Mouse (Mus musculus) stomach, embryonic 14.5 days (tissue): ENCODE results near the gene Ctrl. TPM values are rescaled to one million over a fixed set of nuclear protein-coding genes. Genes with fewer than 3 reads are reported as not detected.
"Not testable (repeated sequence)": the region's sequence is repeated elsewhere in the genome, so short reads cannot be mapped to it uniquely, and the experiment has no call there.

Source experiments
- ATAC-seq: fragments of 200-750 bp; cut with Nextera tagmentation; 2 replicates; pipeline ENCODE4 v1.8.0; 2017; ENCODE audit warnings: low read depth, moderate TSS enrichment; ENCODE audit not compliant: insufficient number of reproducible peaks, insufficient read depth, low FRiP score
- H3K27ac ChIP-seq: fragments of 300-500 bp; sonication (generic); 2 replicates; pipeline ENCODE4 v1.5.1; 2014; ENCODE audit warnings: mild to moderate bottlenecking, low read length, moderate library complexity, mixed read lengths
- H3K27me3 ChIP-seq: fragments of 300-500 bp; sonication (generic); 2 replicates; pipeline ENCODE4 v1.6.1; 2014; ENCODE audit warnings: low read length, control low read depth, mixed read lengths; ENCODE audit not compliant: control insufficient read depth, insufficient read depth
- H3K36me3 ChIP-seq: fragments of 300-500 bp; sonication (generic); 2 replicates; pipeline ENCODE4 v1.6.1; 2014; ENCODE audit warnings: mild to moderate bottlenecking, control low read depth, low read length, moderate library complexity, mixed read lengths; ENCODE audit not compliant: control insufficient read depth, insufficient read depth
- H3K4me1 ChIP-seq: fragments of 300-500 bp; sonication (generic); 2 replicates; pipeline ENCODE4 v1.6.1; 2014; ENCODE audit warnings: low read length, control low read depth, mixed read lengths; ENCODE audit not compliant: control insufficient read depth, insufficient read depth
- H3K4me2 ChIP-seq: fragments of 300-500 bp; sonication (generic); replicated peaks from 2 replicates; pipeline ENCODE4 v1.6.1; 2014; ENCODE audit warnings: low read depth, low read length, control low read depth
- H3K4me3 ChIP-seq: fragments of 300-500 bp; sonication (generic); 2 replicates; pipeline ENCODE4 v1.5.1; 2014; ENCODE audit warnings: low read depth, low read length, control low read depth
- H3K9ac ChIP-seq: fragments of 300-500 bp; sonication (generic); replicated peaks from 2 replicates; pipeline ENCODE4 v1.6.1; 2014; ENCODE audit warnings: low read depth, mild to moderate bottlenecking, control low read depth, low read length, moderate library complexity, mixed read lengths
- H3K9me3 ChIP-seq: fragments of 300-500 bp; sonication (generic); 2 replicates; pipeline ENCODE4 v1.6.1; 2016; ENCODE audit warnings: low read depth, low read length, control low read depth; ENCODE audit not compliant: control insufficient read depth
- WGBS: fragments of 180-500 bp; shearing (Covaris S2); extraction: QIAGEN DNeasy Blood & Tissue Kit; methylation state at CpG from one replicate; pipeline ENCODE4 v1.1.7; 2014; 5-methylcytosine and 5-hydroxymethylcytosine counted together
- polyA plus RNA-seq: library from polyadenylated mRNA; unstranded; fragments of >200 nt; fragmentation: Nextera tagmentation; extraction: Ambion mirVana; gene quantifications from 2 replicates; pipeline ENCODE4 v1.2.1, GENCODE M21; 2014

Ctrl gene
- polyA plus RNA-seq, result 0.67 and 0.98 TPM in 2 replicates

GRCm38 (mm10) chr8:105933762-105934161 lies at the start of gene Ctrl:
Ctrl (minus strand) TSS chr8:105933862.
- no peaks in the 10 kb centered on the region for H3K9me3 ChIP-seq
- no peak within 1 kb of the TSS for H3K9ac ChIP-seq
- H3K4me1 ChIP-seq, result no peaks in the 10 kb centered on the region
- 93% methylated on average over 2 of the region's 2 CpGs for WGBS
- no peaks in the 10 kb centered on the region for H3K27me3 ChIP-seq
- no peak within 1 kb of the TSS for H3K4me3 ChIP-seq
- H3K4me2 ChIP-seq, result no peak within 1 kb of the TSS
- no peak within 1 kb of the TSS for H3K27ac ChIP-seq
- H3K36me3 ChIP-seq, result peaks cover 25% of the 10 kb centered on the region
- no peak for ATAC-seq

- ATAC-seq, H3K36me3 ChIP-seq, H3K27ac ChIP-seq, H3K9ac ChIP-seq, H3K4me3 ChIP-seq, H3K4me2 ChIP-seq, H3K9me3 ChIP-seq, H3K4me1 ChIP-seq, H3K27me3 ChIP-seq: not testable (repeated sequence)
- WGBS, result 76% methylated on average over 11 of the region's 11 CpGs
Observed at GRCm38 (mm10) chr8:105983406-105983805, 49.7 kb upstream of the Ctrl start.

GRCm38 (mm10) chr8:105981146-105981545 lies 47.5 kb upstream of the Ctrl start:
- ATAC-seq, result no peak
- Histone ChIP-seq H3K4me2 (no peak overlapping the region), H3K36me3 (no peaks in the 10 kb centered on the region), H3K27me3 (no peaks in the 10 kb centered on the region), H3K27ac (no peak overlapping the region), H3K9me3 (no peaks in the 10 kb centered on the region), H3K4me3 (no peak overlapping the region), H3K9ac (no peak overlapping the region), H3K4me1 (no peaks in the 10 kb centered on the region)
- WGBS, result 95% methylated on average over 1 of the region's 1 CpGs

GRCm38 (mm10) chr8:105979325-105979724 lies 45.7 kb upstream of the Ctrl start, which contains the start of gene Dpep3:
Dpep3 (minus strand) TSS chr8:105979429.
- Histone ChIP-seq H3K27me3 (no peaks in the 10 kb centered on the region), H3K27ac (no peak within 1 kb of the TSS), H3K4me1 (no peaks in the 10 kb centered on the region), H3K4me3 (no peak within 1 kb of the TSS), H3K9me3 (no peaks in the 10 kb centered on the region), H3K36me3 (no peaks in the 10 kb centered on the region), H3K9ac (no peak within 1 kb of the TSS), H3K4me2 (no peak within 1 kb of the TSS)
- WGBS, result 91% methylated on average over 15 of the region's 15 CpGs
- no peak for ATAC-seq

- WGBS, result 75% methylated on average over 7 of the region's 7 CpGs
- no peak overlapping the region for H3K4me2 ChIP-seq
Observed at GRCm38 (mm10) chr8:105975363-105975762, 41.7 kb upstream of the Ctrl start.

GRCm38 (mm10) chr8:105971019-105971720 lies 37.5 kb upstream of the Ctrl start:
- Histone ChIP-seq H3K4me1 (peaks cover 4% of the 10 kb centered on the region; the same call in 1 of the 2 replicates), H3K27ac (no peak overlapping the region), H3K9ac (no peak overlapping the region), H3K4me2 (no peak overlapping the region), H3K9me3 (no peaks in the 10 kb centered on the region), H3K4me3 (no peak overlapping the region), H3K36me3 (no peaks in the 10 kb centered on the region), H3K27me3 (no peaks in the 10 kb centered on the region)
- WGBS, result 74% methylated on average over 8 of the region's 8 CpGs
- no peak for ATAC-seq

More at GRCm38 (mm10) chr8:105975363-105975762, 41.7 kb upstream of the Ctrl start:
- Histone ChIP-seq H3K27ac (no peak overlapping the region), H3K27me3 (no peaks in the 10 kb centered on the region), H3K4me3 (no peak overlapping the region), H3K4me1 (no peaks in the 10 kb centered on the region), H3K9ac (no peak overlapping the region), H3K9me3 (no peaks in the 10 kb centered on the region), H3K36me3 (no peaks in the 10 kb centered on the region)
- no peak for ATAC-seq

- WGBS, result 63% methylated on average over 1 of the region's 1 CpGs
- no peak for ATAC-seq
Observed at GRCm38 (mm10) chr8:105969367-105969766, 35.7 kb upstream of the Ctrl start.

GRCm38 (mm10) chr8:105966692-105967311 lies 33.1 kb upstream of the Ctrl start:
- Histone ChIP-seq H3K9ac (no peak overlapping the region), H3K27ac (peak overlapping the region; percentile 79), H3K4me3 (peak overlapping the region; percentile 79; the same call in 1 of the 2 replicates), H3K4me1 (peaks cover 16% of the 10 kb centered on the region), H3K4me2 (peak overlapping the region; percentile 71), H3K27me3 (no peaks in the 10 kb centered on the region), H3K36me3 (no peaks in the 10 kb centered on the region), H3K9me3 (no peaks in the 10 kb centered on the region)
- peak; percentile 25; the same call in 1 of the 2 replicates for ATAC-seq
- 9% methylated on average over 19 of the region's 19 CpGs for WGBS

More at GRCm38 (mm10) chr8:105969367-105969766, 35.7 kb upstream of the Ctrl start:
- Histone ChIP-seq H3K4me1 (peaks cover 8% of the 10 kb centered on the region), H3K27me3 (no peaks in the 10 kb centered on the region), H3K9ac (no peak overlapping the region), H3K27ac (no peak overlapping the region), H3K4me2 (no peak overlapping the region), H3K36me3 (no peaks in the 10 kb centered on the region), H3K4me3 (no peak overlapping the region), H3K9me3 (no peaks in the 10 kb centered on the region)
